In genomic region chr12:36826766-36827165, GRCm38 (mm10) we compare ENCODE assay signal across 14 mouse cellular contexts.
A peak's percentile ranks its signal among the peaks of the same experiment; 100 is the strongest.
DNase-seq lines count a peak whose midpoint lies in the region; ATAC-seq and TF ChIP-seq lines count a peak whose summit lies in the region.
"Had no signal": no experiment of that assay in that cellular context is flagged by ENCODE, and none has a peak within 500 bp of the region (broad histone marks: within the 10 kb centered on the region; RNA-seq: fewer than 3 reads in every experiment).

No protein-coding gene starts in this region.

- no peak overlapping the region for H3K4me2 ChIP-seq in hindbrain, embryonic 11.5 days (replicated peaks; ENCODE audit: low read depth, low read length)
- H3K4me2 ChIP-seq in hindbrain, postnatal 0 days (ENCODE audit: low read depth, low read length): no peak overlapping the region
- no peak overlapping the region; the same call in 1 of the 2 replicates for H3K4me2 ChIP-seq in lung, embryonic 16.5 days (ENCODE audit: low read depth, low read length)
- H3K4me2 ChIP-seq: heart, embryonic 11.5 days had no signal

- no peaks in the 10 kb centered on the region for H3K9me3 ChIP-seq in hindbrain, embryonic 11.5 days (ENCODE audit: control insufficient read depth, low read length)
- H3K9me3 ChIP-seq in hindbrain, postnatal 0 days (ENCODE audit: low read length): no peaks in the 10 kb centered on the region
- no peaks in the 10 kb centered on the region for H3K9me3 ChIP-seq in lung, embryonic 16.5 days (ENCODE audit: control insufficient read depth, low read length)
- H3K9me3 ChIP-seq in embryonic facial prominence, embryonic 10.5 days: no peaks in the 10 kb centered on the region

- H3K4me1 ChIP-seq in hindbrain, embryonic 11.5 days (replicated peaks; ENCODE audit: control insufficient read depth, insufficient read depth, low read length): no peaks in the 10 kb centered on the region
- H3K4me1 ChIP-seq in hindbrain, postnatal 0 days (ENCODE audit: insufficient read depth, low read length): no peaks in the 10 kb centered on the region
- H3K4me1 ChIP-seq in lung, embryonic 16.5 days (replicated peaks; ENCODE audit: control insufficient read depth, insufficient read depth, low read length): peaks cover 6% of the 10 kb centered on the region; the same call in 1 of the 2 replicates
- H3K4me1 ChIP-seq in embryonic facial prominence, embryonic 10.5 days: peaks cover 4% of the 10 kb centered on the region; the same call in 1 of the 2 replicates

- DNase-seq in hindbrain, embryonic 11.5 days (ENCODE audit: low spot score): peak; percentile 10
- no peak for DNase-seq in hindbrain, postnatal 0 days (ENCODE audit: low spot score)
- no peak for DNase-seq in lung, postnatal 10 days
- peak; percentile 14 for DNase-seq in embryonic facial prominence, embryonic 10.5 days (ENCODE audit: low spot score)
- DNase-seq in kidney, postnatal 4 days: peak; percentile 6 to 12
- DNase-seq: cerebellum, adult 11 months; cerebellum, postnatal 36 days; gastrocnemius, postnatal 14 days; lung, postnatal 14 days; right cerebral cortex, postnatal 14 days; thymus, postnatal 36 days had no signal

- no peak overlapping the region for H3K9ac ChIP-seq in hindbrain, embryonic 11.5 days (ENCODE audit: low read depth, low read length)
- H3K9ac ChIP-seq in hindbrain, postnatal 0 days (replicated peaks; ENCODE audit: low read length): no peak overlapping the region
- H3K9ac ChIP-seq in lung, embryonic 16.5 days (ENCODE audit: low read length): no peak overlapping the region

- ATAC-seq in hindbrain, embryonic 11.5 days (ENCODE audit: low FRiP score): no peak
- no peak for ATAC-seq in hindbrain, postnatal 0 days
- peak; percentile 74 for ATAC-seq in lung, embryonic 16.5 days (ENCODE audit: low read depth)
- ATAC-seq in CD4-positive, CD25-positive, alpha-beta regulatory T cell, adult 4 months: no peak

- H3K27me3 ChIP-seq in hindbrain, embryonic 11.5 days (ENCODE audit: control insufficient read depth, insufficient read depth, low read length): no peaks in the 10 kb centered on the region
- no peaks in the 10 kb centered on the region for H3K27me3 ChIP-seq in hindbrain, postnatal 0 days (ENCODE audit: insufficient read depth, low read length)
- H3K27me3 ChIP-seq in lung, embryonic 16.5 days (ENCODE audit: control insufficient read depth, insufficient read depth, low read depth, low read length): no peaks in the 10 kb centered on the region
- no peaks in the 10 kb centered on the region for H3K27me3 ChIP-seq in embryonic facial prominence, embryonic 10.5 days (replicated peaks; ENCODE audit: low read depth, poor library complexity, severe bottlenecking)

- no peak overlapping the region for H3K27ac ChIP-seq in hindbrain, embryonic 11.5 days (ENCODE audit: low read depth, low read length)
- H3K27ac ChIP-seq in hindbrain, postnatal 0 days: no peak overlapping the region
- peak overlapping the region; percentile 63 for H3K27ac ChIP-seq in lung, embryonic 16.5 days (ENCODE audit: low read length)
- H3K27ac ChIP-seq in embryonic facial prominence, embryonic 10.5 days (replicated peaks): no peak overlapping the region

- TF ChIP-seq CTCF in hindbrain, postnatal 0 days (IDR thresholded peaks at IDR 0.05; ENCODE audit: low read depth): no peak

- no peak overlapping the region for H3K4me3 ChIP-seq in hindbrain, embryonic 11.5 days (ENCODE audit: low read depth, low read length)
- H3K4me3 ChIP-seq in hindbrain, postnatal 0 days (ENCODE audit: low read length): no peak overlapping the region
- H3K4me3 ChIP-seq in lung, embryonic 16.5 days (ENCODE audit: low read length): no peak overlapping the region
- no peak overlapping the region for H3K4me3 ChIP-seq in embryonic facial prominence, embryonic 10.5 days

- H3K36me3 ChIP-seq in hindbrain, embryonic 11.5 days (ENCODE audit: control insufficient read depth, insufficient read depth, low read length): no peaks in the 10 kb centered on the region
- no peaks in the 10 kb centered on the region for H3K36me3 ChIP-seq in hindbrain, postnatal 0 days (ENCODE audit: insufficient read depth, low read length)
- H3K36me3 ChIP-seq in lung, embryonic 16.5 days (ENCODE audit: control insufficient read depth, insufficient read depth, low read length): no peaks in the 10 kb centered on the region
- no peaks in the 10 kb centered on the region for H3K36me3 ChIP-seq in embryonic facial prominence, embryonic 10.5 days (replicated peaks)

- 67% methylated on average over 6 of the region's 6 CpGs for WGBS in hindbrain, embryonic 11.5 days
- 72% methylated on average over 6 of the region's 6 CpGs for WGBS in hindbrain, postnatal 0 days
- WGBS in lung, embryonic 16.5 days: 35% methylated on average over 6 of the region's 6 CpGs
- WGBS in embryonic facial prominence, embryonic 10.5 days: 65% methylated on average over 6 of the region's 6 CpGs

Comparison
In these comparisons a context has a peak if more than half of its experiments do, and no peak if none do; other contexts are left out.
1. DNase-seq: peak in hindbrain, embryonic 11.5 days (single experiment), embryonic facial prominence, embryonic 10.5 days (single experiment) and kidney, postnatal 4 days (2 of 2); none in hindbrain, postnatal 0 days (single experiment) and lung, postnatal 10 days (single experiment).